Mouse (Mus musculus) kidney, postnatal 10 days (tissue): ENCODE measurements around the gene Gm20838.
"Not testable (repeated sequence)": the region's sequence is repeated elsewhere in the genome, so short reads cannot be mapped to it uniquely, and the experiment has no call there.

Experiments
- DNase-seq: peaks from one replicate; pipeline ENCODE4 v3.0.0; 2021; ENCODE audit warnings: mixed read lengths

Gm20838 gene

GRCm38 (mm10) chrY:33543064-33543463 is at the start of gene Gm20838:
Gm20838 (minus strand) TSS chrY:33543164.
- not testable (repeated sequence) for DNase-seq
